Mouse (Mus musculus) neutrophil, adult 65 days (primary cell): ENCODE measurements around the gene Tex37. TPM values are rescaled to one million over a fixed set of nuclear protein-coding genes. Genes with fewer than 3 reads are reported as not detected.

Experiments
- total RNA-seq: library from RNA; stranded (reverse); gene quantifications from 2 replicates; pipeline ENCODE4 v1.2.4, GENCODE M21; 2023

Tex37 gene
- not detected in 2 replicates for total RNA-seq

DNA sequence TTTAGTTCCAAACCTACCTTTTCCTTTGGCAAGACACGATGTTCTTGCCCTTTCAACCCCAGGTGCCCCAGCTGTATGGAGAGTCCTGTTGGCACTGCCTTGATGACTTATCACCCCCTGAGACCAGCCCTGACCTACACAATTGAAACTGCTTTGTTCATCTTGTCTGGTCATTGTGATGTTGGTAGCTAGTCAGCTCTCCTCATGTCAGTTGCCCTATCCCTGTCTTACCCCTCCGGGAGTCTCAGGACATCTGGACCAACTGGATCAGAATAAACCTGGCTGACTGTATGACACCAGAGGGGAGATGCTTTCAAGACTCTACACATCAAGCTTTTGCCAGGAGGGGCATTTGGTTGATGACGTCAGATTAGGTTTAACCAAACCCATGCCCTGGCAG lies at the start of gene Tex37:
Tex37 (minus strand) TSS at position 101 of the 400 bp plus-strand sequence.

DNA sequence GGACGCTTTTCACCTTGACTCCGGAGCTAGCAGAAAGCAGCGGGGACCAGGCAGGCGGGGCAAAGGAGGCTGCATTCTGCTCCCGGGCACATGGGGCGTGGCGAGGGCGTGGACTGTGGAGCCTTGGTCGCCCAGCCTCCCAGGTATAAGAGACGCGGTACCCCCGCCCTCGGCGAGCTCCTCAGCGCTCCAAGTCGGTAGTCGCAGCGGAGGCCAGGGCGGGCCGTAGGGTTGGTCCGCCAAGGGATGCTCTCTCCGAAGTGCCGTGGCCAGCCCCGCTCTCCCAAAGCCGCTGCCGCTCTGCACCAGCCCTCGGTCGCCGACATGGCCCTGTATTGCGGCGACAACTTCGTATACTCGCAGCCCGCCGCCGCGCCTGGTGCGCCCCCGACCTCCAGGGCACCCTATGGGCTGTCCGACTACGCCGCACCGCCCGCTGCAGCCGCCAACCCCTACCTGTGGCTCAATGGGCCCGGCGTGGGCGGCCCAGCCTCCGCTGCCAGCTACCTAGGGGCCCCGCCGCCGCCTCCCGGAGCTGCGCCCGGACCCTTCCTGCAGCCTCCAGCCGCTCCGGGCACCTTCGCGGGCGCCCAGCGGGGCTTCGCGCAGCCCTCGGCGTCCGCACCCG lies 37.7 kb upstream of the Tex37 start, which contains the start of gene Foxi3:
Foxi3 (plus strand) TSS at position 247 of the 628 bp plus-strand sequence.

Other genes starting within 250 kb of the Tex37 start
- 36.0 and 47.3 TPM in 2 replicates for gene Rpia, start 126.7 kb downstream of the Tex37 start, total RNA-seq
- 71.2 and 92.7 TPM in 2 replicates for gene Eif2ak3, start 74.4 kb downstream of the Tex37 start, total RNA-seq
- not detected in 2 replicates for gene Foxi3, start 37.6 kb upstream of the Tex37 start, total RNA-seq
- gene Thnsl2, start 225.5 kb upstream of the Tex37 start, total RNA-seq = not detected in 2 replicates